In genomic region chr3:144561511-144562250, GRCm38 (mm10) we compare ENCODE assay signal across 8 mouse cellular contexts. TPM values are rescaled to one million over a fixed set of nuclear protein-coding genes. Genes with fewer than 3 reads are reported as not detected.
DNase-seq lines count a peak whose midpoint lies in the region; ATAC-seq lines count a peak whose summit lies in the region.

No protein-coding gene starts in this region.

- WGBS in intestine, embryonic 14.5 days = 72% methylated on average over 22 of the region's 22 CpGs
- 71% methylated on average over 22 of the region's 22 CpGs for WGBS in intestine, embryonic 15.5 days
- 43% methylated on average over 22 of the region's 22 CpGs for WGBS in heart, embryonic 15.5 days
- 70% methylated on average over 22 of the region's 22 CpGs for WGBS in hindbrain, embryonic 13.5 days

- no peak for ATAC-seq in intestine, embryonic 14.5 days (replicated peaks; ENCODE audit: low FRiP score, low TSS enrichment, low read depth)
- ATAC-seq in intestine, embryonic 15.5 days = no peak
- no peak; the same call in 1 of the 2 replicates for ATAC-seq in heart, embryonic 15.5 days (replicated peaks; ENCODE audit: insufficient number of reproducible peaks, insufficient read depth, low FRiP score, low read depth)
- no peak for ATAC-seq in hindbrain, embryonic 13.5 days (ENCODE audit: low FRiP score)

- H3K9ac ChIP-seq in intestine, embryonic 14.5 days (ENCODE audit: low read length) = no peak overlapping the region
- H3K9ac ChIP-seq in intestine, embryonic 15.5 days = no peak overlapping the region
- H3K9ac ChIP-seq in heart, embryonic 15.5 days = peak overlapping the region; percentile 45; the same call in 1 of the 2 replicates
- H3K9ac ChIP-seq in hindbrain, embryonic 13.5 days = no peak overlapping the region

- no peaks in the 10 kb centered on the region for H3K27me3 ChIP-seq in intestine, embryonic 14.5 days (replicated peaks; ENCODE audit: control insufficient read depth, insufficient read depth, low read length)
- no peaks in the 10 kb centered on the region for H3K27me3 ChIP-seq in intestine, embryonic 15.5 days (replicated peaks)
- H3K27me3 ChIP-seq in heart, embryonic 15.5 days = no peaks in the 10 kb centered on the region
- H3K27me3 ChIP-seq in megakaryocyte, embryonic 14.5 days (replicated peaks) = no peaks in the 10 kb centered on the region
- H3K27me3 ChIP-seq in hindbrain, embryonic 13.5 days = no peaks in the 10 kb centered on the region

- no peaks in the 10 kb centered on the region for H3K36me3 ChIP-seq in intestine, embryonic 14.5 days (ENCODE audit: control insufficient read depth, insufficient read depth, low read length)
- no peaks in the 10 kb centered on the region for H3K36me3 ChIP-seq in intestine, embryonic 15.5 days
- H3K36me3 ChIP-seq in heart, embryonic 15.5 days = no peaks in the 10 kb centered on the region
- no peaks in the 10 kb centered on the region for H3K36me3 ChIP-seq in megakaryocyte, embryonic 14.5 days (replicated peaks; ENCODE audit: low read length)
- H3K36me3 ChIP-seq in hindbrain, embryonic 13.5 days = no peaks in the 10 kb centered on the region

- intact Hi-C loops in left cerebral cortex, postnatal 4 days (cut with DNase I) = loop anchor here (10.0 kb wide), 1 partner anchor 107 kb away; no protein-coding TSS in a partner anchor

- DNase-seq in intestine, embryonic 14.5 days (ENCODE audit: low spot score) = peak; percentile 44
- DNase-seq in R1 (ENCODE audit: low read depth, low spot score) = peak; percentile 34
- DNase-seq in ovary, postnatal 10 days (ENCODE audit: low spot score) = no peak
- DNase-seq in left cerebral cortex, postnatal 4 days = no peak

- peaks cover 40% of the 10 kb centered on the region for H3K4me1 ChIP-seq in intestine, embryonic 14.5 days (replicated peaks; ENCODE audit: control insufficient read depth, insufficient read depth, low read length)
- peaks cover 14% of the 10 kb centered on the region for H3K4me1 ChIP-seq in intestine, embryonic 15.5 days (replicated peaks)
- H3K4me1 ChIP-seq in heart, embryonic 15.5 days (replicated peaks) = peaks cover 34% of the 10 kb centered on the region
- peaks cover 70% of the 10 kb centered on the region for H3K4me1 ChIP-seq in megakaryocyte, embryonic 14.5 days
- peaks cover 18% of the 10 kb centered on the region for H3K4me1 ChIP-seq in hindbrain, embryonic 13.5 days (replicated peaks)

- no peaks in the 10 kb centered on the region for H3K9me3 ChIP-seq in intestine, embryonic 14.5 days (ENCODE audit: control insufficient read depth, low read length)
- H3K9me3 ChIP-seq in intestine, embryonic 15.5 days = no peaks in the 10 kb centered on the region
- no peaks in the 10 kb centered on the region for H3K9me3 ChIP-seq in heart, embryonic 15.5 days (replicated peaks)
- H3K9me3 ChIP-seq in megakaryocyte, embryonic 14.5 days = no peaks in the 10 kb centered on the region
- H3K9me3 ChIP-seq in hindbrain, embryonic 13.5 days = no peaks in the 10 kb centered on the region

- H3K27ac ChIP-seq in intestine, embryonic 14.5 days (ENCODE audit: low read depth) = no peak overlapping the region
- no peak overlapping the region for H3K27ac ChIP-seq in intestine, embryonic 15.5 days
- H3K27ac ChIP-seq in heart, embryonic 15.5 days = no peak overlapping the region
- no peak overlapping the region for H3K27ac ChIP-seq in hindbrain, embryonic 13.5 days

- no peak overlapping the region for H3K4me2 ChIP-seq in intestine, embryonic 14.5 days (ENCODE audit: low read length)
- H3K4me2 ChIP-seq in intestine, embryonic 15.5 days (replicated peaks) = no peak overlapping the region
- H3K4me2 ChIP-seq in heart, embryonic 15.5 days = peak overlapping the region; percentile 54
- no peak overlapping the region for H3K4me2 ChIP-seq in hindbrain, embryonic 13.5 days

- H3K4me3 ChIP-seq in intestine, embryonic 14.5 days (ENCODE audit: low read depth, low read length) = no peak overlapping the region
- no peak overlapping the region for H3K4me3 ChIP-seq in intestine, embryonic 15.5 days (replicated peaks)
- H3K4me3 ChIP-seq in heart, embryonic 15.5 days = peak overlapping the region; percentile 28
- peak overlapping the region; percentile 92 for H3K4me3 ChIP-seq in megakaryocyte, embryonic 14.5 days (replicated peaks)
- H3K4me3 ChIP-seq in hindbrain, embryonic 13.5 days = no peak overlapping the region

RNA-seq across cellular contexts. Expression of gene Hs2st1, which starts 8.3 kb away (rescaled TPM):
- polyA plus RNA-seq in intestine, embryonic 14.5 days (2014; fragmentation: Nextera tagmentation; extraction: Ambion mirVana) = 13.7 and 14.3 TPM in 2 replicates
- 9.4 and 10.3 TPM in 2 replicates for polyA plus RNA-seq in intestine, embryonic 15.5 days (2015; fragmentation: Nextera tagmentation; extraction: Ambion mirVana)
- polyA plus RNA-seq in heart, embryonic 15.5 days (2015; fragmentation: Nextera tagmentation; extraction: Ambion mirVana) = 6.1 and 6.9 TPM in 2 replicates
- polyA plus RNA-seq in megakaryocyte, embryonic 14.5 days (2012; ENCODE audit: insufficient read depth, low replicate concordance) = 1.5 and 3.8 TPM in 2 replicates
- polyA plus RNA-seq in hindbrain, embryonic 13.5 days (2015; fragmentation: Nextera tagmentation; extraction: Ambion mirVana) = 12.4 and 13.7 TPM in 2 replicates
- 10 to 100 TPM; 56.3 to 60.1 TPM for total RNA-seq in left cerebral cortex, postnatal 4 days (2021)

RNA-seq across cellular contexts. Expression of gene Selenof, which starts 8.4 kb away (rescaled TPM):
- polyA plus RNA-seq in intestine, embryonic 14.5 days (2014; fragmentation: Nextera tagmentation; extraction: Ambion mirVana) = 448 and 458 TPM in 2 replicates
- polyA plus RNA-seq in intestine, embryonic 15.5 days (2015; fragmentation: Nextera tagmentation; extraction: Ambion mirVana) = 618 and 622 TPM in 2 replicates
- polyA plus RNA-seq in heart, embryonic 15.5 days (2015; fragmentation: Nextera tagmentation; extraction: Ambion mirVana) = 415 and 448 TPM in 2 replicates
- polyA plus RNA-seq in megakaryocyte, embryonic 14.5 days (2012; ENCODE audit: insufficient read depth, low replicate concordance) = 4.8 and 35.5 TPM in 2 replicates
- polyA plus RNA-seq in hindbrain, embryonic 13.5 days (2015; fragmentation: Nextera tagmentation; extraction: Ambion mirVana) = 552 and 565 TPM in 2 replicates
- total RNA-seq in left cerebral cortex, postnatal 4 days (2021) = 100 to 1,000 TPM; 248 to 253 TPM

Comparison
In these comparisons a context has a peak if more than half of its experiments do, and no peak if none do; other contexts are left out.
1. DNase-seq: peak in intestine, embryonic 14.5 days (single experiment) and R1 (single experiment); none in ovary, postnatal 10 days (single experiment) and left cerebral cortex, postnatal 4 days (single experiment).
2. H3K4me3 ChIP-seq: peak in heart, embryonic 15.5 days (single experiment) and megakaryocyte, embryonic 14.5 days (single experiment); none in intestine, embryonic 14.5 days (single experiment), intestine, embryonic 15.5 days (single experiment) and hindbrain, embryonic 13.5 days (single experiment).
3. RNA of gene Selenof, which starts 8.4 kb away (polyA plus RNA-seq): 618 to 622 TPM in intestine, embryonic 15.5 days, 552 to 565 TPM in hindbrain, embryonic 13.5 days, 448 to 458 TPM in intestine, embryonic 14.5 days and 415 to 448 TPM in heart, embryonic 15.5 days; 4.8 to 35.5 TPM in megakaryocyte, embryonic 14.5 days; every median in the first group is over 10 times any median in the second.